Mouse (Mus musculus): ENCODE measurements at regions not wholly inside any gene's neighbourhood (a gene's known extent, or its start where the extent isn't known, plus 50 kb on each side); places are given as distances from the start of the nearest gene placed in this dataset.

- Histone ChIP-seq H3K4me1 (no peaks in the 10 kb centered on the region), H3K9me3 (no peaks in the 10 kb centered on the region), H3K27ac (no peak overlapping the region), H3K27me3 (no peaks in the 10 kb centered on the region), H3K9ac (no peak overlapping the region), H3K36me3 (no peaks in the 10 kb centered on the region), H3K4me2 (replicated peaks) (no peak overlapping the region), H3K4me3 (no peak overlapping the region)
- no peak for ATAC-seq (ENCODE audit: insufficient number of reproducible peaks, insufficient read depth, low FRiP score, low TSS enrichment)
- WGBS: 89% methylated on average over 5 of the region's 5 CpGs
These were observed 54.5 kb downstream of the Gm10260 start for GRCm38 (mm10) chr13:97705926-97706325.

- Histone ChIP-seq H3K9ac (no peak overlapping the region), H3K27me3 (no peaks in the 10 kb centered on the region), H3K4me2 (replicated peaks) (no peak overlapping the region), H3K36me3 (no peaks in the 10 kb centered on the region), H3K27ac (no peak overlapping the region), H3K4me1 (no peaks in the 10 kb centered on the region), H3K4me3 (no peak overlapping the region), H3K9me3 (no peaks in the 10 kb centered on the region)
- no peak for ATAC-seq (ENCODE audit: insufficient number of reproducible peaks, insufficient read depth, low FRiP score, low TSS enrichment)
- WGBS: 83% methylated on average over 4 of the region's 4 CpGs
These were observed 55.9 kb downstream of the Gm10260 start for GRCm38 (mm10) chr13:97704541-97704940.

- no peak overlapping the region for H3K4me3 ChIP-seq
- ATAC-seq (ENCODE audit: insufficient number of reproducible peaks, insufficient read depth, low FRiP score, low TSS enrichment): no peak
- H3K27ac ChIP-seq: no peak overlapping the region
- H3K4me2 ChIP-seq (replicated peaks): no peak overlapping the region
- H3K27me3 ChIP-seq: no peaks in the 10 kb centered on the region
- H3K9me3 ChIP-seq: no peaks in the 10 kb centered on the region
- 84% methylated on average over 2 of the region's 2 CpGs for WGBS
- no peaks in the 10 kb centered on the region for H3K4me1 ChIP-seq
- H3K36me3 ChIP-seq: no peaks in the 10 kb centered on the region
- no peak overlapping the region for H3K9ac ChIP-seq
These were observed 61.5 kb downstream of the Gm10260 start for GRCm38 (mm10) chr13:97698967-97699366.

- Histone ChIP-seq H3K36me3 (no peaks in the 10 kb centered on the region), H3K4me2 (replicated peaks) (no peak overlapping the region), H3K4me1 (no peaks in the 10 kb centered on the region), H3K9me3 (no peaks in the 10 kb centered on the region), H3K27me3 (no peaks in the 10 kb centered on the region), H3K9ac (no peak overlapping the region), H3K27ac (no peak overlapping the region), H3K4me3 (no peak overlapping the region)
- WGBS: 90% methylated on average over 1 of the region's 1 CpGs
- no peak for ATAC-seq (ENCODE audit: insufficient number of reproducible peaks, insufficient read depth, low FRiP score, low TSS enrichment)
These were observed 62.1 kb downstream of the Gm10260 start for GRCm38 (mm10) chr13:97698317-97698716.

GRCm38 (mm10) chr13:97697262-97697661 is 63.2 kb downstream of the Gm10260 start:
- Histone ChIP-seq H3K9me3 (no peaks in the 10 kb centered on the region), H3K4me3 (no peak overlapping the region), H3K9ac (no peak overlapping the region), H3K27me3 (no peaks in the 10 kb centered on the region), H3K27ac (no peak overlapping the region), H3K4me1 (no peaks in the 10 kb centered on the region), H3K4me2 (replicated peaks) (no peak overlapping the region), H3K36me3 (no peaks in the 10 kb centered on the region)
- no peak for ATAC-seq (ENCODE audit: insufficient number of reproducible peaks, insufficient read depth, low FRiP score, low TSS enrichment)
- WGBS: 88% methylated on average over 10 of the region's 10 CpGs

- H3K9ac ChIP-seq: no peak overlapping the region
- H3K27me3 ChIP-seq: no peaks in the 10 kb centered on the region
- H3K36me3 ChIP-seq: no peaks in the 10 kb centered on the region
- no peaks in the 10 kb centered on the region for H3K4me1 ChIP-seq
- 77% methylated on average over 2 of the region's 2 CpGs for WGBS
- H3K4me3 ChIP-seq: no peak overlapping the region
- no peak overlapping the region for H3K4me2 ChIP-seq (replicated peaks)
- H3K27ac ChIP-seq: no peak overlapping the region
- no peaks in the 10 kb centered on the region for H3K9me3 ChIP-seq
- ATAC-seq (ENCODE audit: insufficient number of reproducible peaks, insufficient read depth, low FRiP score, low TSS enrichment): no peak
These were observed 65.4 kb downstream of the Gm10260 start for GRCm38 (mm10) chr13:97695022-97695421.

- H3K36me3 ChIP-seq: no peaks in the 10 kb centered on the region
- no peaks in the 10 kb centered on the region for H3K9me3 ChIP-seq
- ATAC-seq (ENCODE audit: insufficient number of reproducible peaks, insufficient read depth, low FRiP score, low TSS enrichment): no peak
- no peak overlapping the region for H3K4me3 ChIP-seq
- H3K9ac ChIP-seq: no peak overlapping the region
- H3K4me2 ChIP-seq (replicated peaks): no peak overlapping the region
- no peak overlapping the region for H3K27ac ChIP-seq
- WGBS: 59% methylated on average over 9 of the region's 9 CpGs
- no peaks in the 10 kb centered on the region for H3K27me3 ChIP-seq
- H3K4me1 ChIP-seq: no peaks in the 10 kb centered on the region
These were observed 66.0 kb downstream of the Gm10260 start for GRCm38 (mm10) chr13:97694356-97694990.

GRCm38 (mm10) chr13:97688310-97688886 is 72.0 kb downstream of the Gm10260 start:
- no peaks in the 10 kb centered on the region for H3K36me3 ChIP-seq
- H3K27me3 ChIP-seq: no peaks in the 10 kb centered on the region
- no peak overlapping the region for H3K4me2 ChIP-seq (replicated peaks)
- H3K27ac ChIP-seq: no peak overlapping the region
- no peaks in the 10 kb centered on the region for H3K4me1 ChIP-seq
- no peaks in the 10 kb centered on the region for H3K9me3 ChIP-seq
- H3K9ac ChIP-seq: no peak overlapping the region
- no peak for ATAC-seq (ENCODE audit: insufficient number of reproducible peaks, insufficient read depth, low FRiP score, low TSS enrichment)
- 76% methylated on average over 12 of the region's 12 CpGs for WGBS
- H3K4me3 ChIP-seq: no peak overlapping the region

- WGBS: 84% methylated on average over 6 of the region's 6 CpGs
- H3K4me3 ChIP-seq: no peak overlapping the region
- ATAC-seq (ENCODE audit: insufficient number of reproducible peaks, insufficient read depth, low FRiP score, low TSS enrichment): no peak
These were observed 76.6 kb downstream of the Gm10260 start for GRCm38 (mm10) chr13:97683836-97684235.

GRCm38 (mm10) chr13:97681228-97681987 is 79.0 kb downstream of the Gm10260 start:
- Histone ChIP-seq H3K4me2 (replicated peaks) (no peak overlapping the region), H3K4me1 (peaks cover 6% of the 10 kb centered on the region), H3K9me3 (no peaks in the 10 kb centered on the region), H3K27me3 (no peaks in the 10 kb centered on the region), H3K27ac (no peak overlapping the region), H3K36me3 (no peaks in the 10 kb centered on the region), H3K9ac (no peak overlapping the region), H3K4me3 (no peak overlapping the region)
- ATAC-seq (ENCODE audit: insufficient number of reproducible peaks, insufficient read depth, low FRiP score, low TSS enrichment): no peak
- 44% methylated on average over 6 of the region's 6 CpGs for WGBS

More at GRCm38 (mm10) chr13:97683836-97684235, 76.6 kb downstream of the Gm10260 start:
- Histone ChIP-seq H3K27me3 (no peaks in the 10 kb centered on the region), H3K27ac (no peak overlapping the region), H3K9ac (no peak overlapping the region), H3K4me2 (replicated peaks) (no peak overlapping the region), H3K4me1 (peaks cover 6% of the 10 kb centered on the region), H3K36me3 (no peaks in the 10 kb centered on the region), H3K9me3 (no peaks in the 10 kb centered on the region)

- 82% methylated on average over 5 of the region's 5 CpGs for WGBS
- no peak for ATAC-seq (ENCODE audit: insufficient number of reproducible peaks, insufficient read depth, low FRiP score, low TSS enrichment)
- no peak overlapping the region for H3K9ac ChIP-seq
These were observed 80.0 kb downstream of the Gm10260 start for GRCm38 (mm10) chr13:97680283-97680896.

GRCm38 (mm10) chr13:97678991-97679390 is 81.4 kb downstream of the Gm10260 start:
- 85% methylated on average over 5 of the region's 5 CpGs for WGBS
- no peak overlapping the region for H3K27ac ChIP-seq
- H3K4me3 ChIP-seq: no peak overlapping the region
- H3K27me3 ChIP-seq: no peaks in the 10 kb centered on the region
- H3K9me3 ChIP-seq: no peaks in the 10 kb centered on the region
- no peak overlapping the region for H3K4me2 ChIP-seq (replicated peaks)
- H3K36me3 ChIP-seq: no peaks in the 10 kb centered on the region
- H3K9ac ChIP-seq: no peak overlapping the region
- H3K4me1 ChIP-seq: peaks cover 6% of the 10 kb centered on the region
- no peak for ATAC-seq (ENCODE audit: insufficient number of reproducible peaks, insufficient read depth, low FRiP score, low TSS enrichment)

More at GRCm38 (mm10) chr13:97680283-97680896, 80.0 kb downstream of the Gm10260 start:
- no peak overlapping the region for H3K4me3 ChIP-seq
- no peak overlapping the region for H3K4me2 ChIP-seq (replicated peaks)
- no peaks in the 10 kb centered on the region for H3K9me3 ChIP-seq
- no peaks in the 10 kb centered on the region for H3K36me3 ChIP-seq
- H3K4me1 ChIP-seq: peaks cover 6% of the 10 kb centered on the region
- no peak overlapping the region for H3K27ac ChIP-seq
- no peaks in the 10 kb centered on the region for H3K27me3 ChIP-seq
